Mouse (Mus musculus) R1 (cell line): ENCODE measurements around the gene Gm20823.
"Not testable (repeated sequence)": the region's sequence is repeated elsewhere in the genome, so short reads cannot be mapped to it uniquely, and the experiment has no call there.

Source experiments
- DNase-seq: peaks from one replicate; pipeline ENCODE4 v3.0.0-alpha.2; 2018; ENCODE audit warnings: low read depth, low spot score

Gene Gm20823

GRCm38 (mm10) chrY:62464745-62465144 lies at the start of gene Gm20823:
Gene Gm20823, minus strand, starts transcription at chrY:62464845.
- not testable (repeated sequence) for DNase-seq
